Mouse (Mus musculus) heart, adult 2 months (tissue): ENCODE measurements around the gene Tmem203.

Source experiments
- CTCF ChIP-seq: fragments of 200-600 bp; IDR thresholded peaks from 2 replicates; pipeline ENCODE4 v1.8.1; 2022; ENCODE audit warnings: antibody characterized with exemption, mild to moderate bottlenecking, moderate library complexity
- POLR2A ChIP-seq: fragments of 200-500 bp; IDR thresholded peaks from 2 replicates; pipeline ENCODE4 v1.6.1; 2011; ENCODE audit warnings: mild to moderate bottlenecking, low read depth, low read length, control low read depth; ENCODE audit not compliant: insufficient read depth

- no peak for TF ChIP-seq POLR2A
- no peak for TF ChIP-seq CTCF
These were observed 36.8 kb upstream of the Tmem203 start, which contains the start of gene Fam166a for GRCm38 (mm10) chr2:25218445-25218844.
